Mouse (Mus musculus) left cerebral cortex, adult 11 months (tissue): ENCODE data around the gene Hbb-bs.
"Not testable (repeated sequence)": the region's sequence is repeated elsewhere in the genome, so short reads cannot be mapped to it uniquely, and the experiment has no call there.

Experiments
- DNase-seq: peaks from one replicate; pipeline ENCODE4 v3.0.0; 2022; ENCODE audit warnings: low spot score

Hbb-bs gene

GRCm38 (mm10) chr7:103811223-103811845 is 16.6 kb downstream of the Hbb-bs start:
- DNase-seq: no peak

DNA sequence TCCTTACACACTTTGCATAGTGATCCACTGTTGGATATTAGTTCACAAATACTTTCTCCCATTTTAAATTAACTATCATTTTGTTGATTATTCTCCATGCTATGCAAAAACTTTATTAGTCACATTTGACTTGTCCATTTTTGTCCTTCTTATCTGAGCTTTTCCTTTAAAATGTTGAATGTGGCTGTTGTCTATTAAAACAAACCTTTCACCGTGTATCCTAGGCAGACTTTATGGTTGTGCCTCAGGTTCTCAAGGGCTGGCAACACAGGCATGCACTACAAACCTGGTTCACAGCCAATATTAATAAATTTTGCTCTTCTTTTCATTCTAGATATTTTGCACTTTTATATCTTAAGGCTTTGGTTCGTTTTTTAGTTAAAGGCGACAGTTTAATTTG is 17.1 kb downstream of the Hbb-bs start:
- no peak for DNase-seq

- no peak for DNase-seq
Observed at GRCm38 (mm10) chr7:103810296-103810695, 17.6 kb downstream of the Hbb-bs start.

DNA sequence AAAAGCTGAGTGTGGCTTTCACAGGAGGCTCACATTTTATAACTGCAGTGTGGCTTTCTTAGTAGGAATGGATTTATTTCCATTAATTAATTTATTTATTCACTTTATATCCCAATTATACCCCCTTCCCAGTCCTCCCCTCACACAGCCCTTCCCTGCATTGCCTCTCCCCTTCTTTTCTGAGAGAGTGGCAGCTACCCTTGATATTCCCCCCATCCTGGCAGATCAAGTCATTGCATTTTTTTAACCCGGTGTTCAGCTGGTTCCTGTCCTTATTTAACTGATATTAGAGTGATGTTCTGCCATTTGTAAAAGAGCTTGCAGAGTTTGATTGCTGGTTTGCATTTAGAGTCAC is 18.1 kb downstream of the Hbb-bs start:
- no peak for DNase-seq

- no peak for DNase-seq
Observed at GRCm38 (mm10) chr7:103808971-103809800, 18.7 kb downstream of the Hbb-bs start.

- DNase-seq: not testable (repeated sequence)
Observed at GRCm38 (mm10) chr7:103808120-103808519, 19.8 kb downstream of the Hbb-bs start.

DNA sequence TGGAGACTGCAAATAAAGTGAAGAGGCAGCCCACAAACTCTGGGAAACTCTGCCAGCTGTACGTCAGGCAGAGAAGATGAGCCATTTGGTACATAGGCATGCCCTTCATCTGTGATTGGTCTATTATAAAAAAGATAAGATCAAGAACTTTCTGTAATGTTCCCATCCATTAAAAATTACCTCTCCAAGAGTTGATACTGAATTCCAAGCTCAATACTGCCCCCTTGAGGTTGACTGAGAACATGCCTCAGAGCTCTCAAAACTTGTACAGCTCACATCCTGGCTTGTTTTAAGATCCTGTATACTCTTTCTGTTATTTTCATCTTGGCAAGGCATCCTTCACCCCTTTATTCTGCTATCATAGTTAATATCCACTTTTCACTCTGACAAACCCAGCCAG is 21.0 kb downstream of the Hbb-bs start:
- no peak for DNase-seq

- no peak for DNase-seq
Observed at GRCm38 (mm10) chr7:103792669-103793388, 35.1 kb downstream of the Hbb-bs start.

- DNase-seq: no peak
Observed at GRCm38 (mm10) chr7:103791721-103792120, 36.2 kb downstream of the Hbb-bs start, which contains the start of gene Olfr67. Gene Olfr67 (minus strand): TSS chr7:103791821.

DNA sequence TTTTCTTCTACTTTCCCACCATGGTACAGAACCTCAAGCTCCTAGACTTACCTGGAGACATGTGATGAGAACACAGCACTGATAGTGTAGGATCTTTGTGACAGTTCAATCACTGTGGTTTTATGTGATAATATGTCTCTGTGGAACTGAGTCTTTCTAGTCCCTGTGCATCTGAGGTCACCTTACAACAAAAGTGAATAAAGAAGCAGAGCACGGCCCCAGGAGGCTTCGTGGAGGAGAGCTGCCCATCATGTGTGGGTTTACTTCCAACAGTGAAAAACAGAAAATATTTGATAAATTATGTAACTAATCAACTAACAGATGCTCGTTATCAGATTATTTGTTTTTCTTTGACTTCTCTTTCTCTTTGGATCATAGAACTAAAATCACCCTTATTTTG is 48.3 kb downstream of the Hbb-bs start, which contains the start of gene Olfr68:
Gene Olfr68, minus strand, starts transcription at position 101 of the 400 bp plus-strand sequence.
- DNase-seq: no peak

DNA sequence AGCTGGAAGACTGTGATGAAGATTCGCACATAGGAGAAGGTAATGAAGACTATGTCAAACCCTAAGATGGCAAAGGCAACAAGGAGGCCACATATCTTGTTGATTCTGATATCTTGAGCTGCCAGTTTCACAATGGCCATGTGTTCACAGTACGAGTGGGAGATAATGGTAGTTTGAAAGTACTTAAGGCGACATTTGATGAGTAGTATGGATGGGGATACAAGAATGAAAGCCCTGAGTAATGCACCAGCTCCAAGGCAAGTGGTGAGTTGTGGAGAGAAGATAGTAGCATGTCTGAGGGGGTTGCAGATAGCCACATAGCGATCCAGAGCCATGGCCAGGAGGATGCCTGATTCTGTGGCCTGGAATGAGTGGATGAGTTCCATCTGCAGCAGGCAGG is 50.2 kb downstream of the Hbb-bs start:
- DNase-seq: not testable (repeated sequence)
